Mouse (Mus musculus): ENCODE measurements around the gene Tmem14a.

DNA sequence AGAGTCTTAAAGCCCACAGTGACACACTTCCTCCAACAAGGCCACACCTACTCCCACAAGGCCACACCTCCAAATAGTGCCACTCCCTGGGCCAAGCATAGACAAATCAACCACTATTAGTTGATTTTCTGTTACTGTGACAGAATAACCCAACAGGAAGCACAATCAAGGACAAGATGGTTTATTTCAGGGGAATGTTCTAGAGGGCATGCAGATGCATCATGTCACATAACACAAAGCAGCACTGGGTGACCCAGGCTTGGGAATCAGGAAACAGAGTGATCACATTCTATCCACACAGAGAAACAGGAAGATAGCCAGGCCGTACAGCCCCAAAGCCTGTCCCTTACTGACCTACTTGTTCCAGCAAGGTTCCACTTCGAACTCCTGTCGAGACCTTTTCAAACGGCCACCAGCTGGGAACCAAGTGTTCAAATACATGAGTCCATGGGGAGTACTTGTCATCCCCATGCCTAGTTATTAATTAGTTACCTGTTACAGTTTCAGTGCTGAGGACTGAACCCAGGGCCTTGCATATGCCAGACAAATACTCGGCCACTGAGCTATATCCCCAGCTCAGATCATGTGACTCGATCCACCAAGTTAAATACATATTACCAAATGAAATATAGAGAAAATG lies 9.5 kb downstream of the Tmem14a start:
- TF ChIP-seq CTCF (IDR thresholded peaks at IDR 0.05; ENCODE audit: control insufficient read depth, insufficient read depth, low read length) (no peak), POLR2A (IDR thresholded peaks at IDR 0.05; ENCODE audit: borderline replicate concordance, control insufficient read depth, low read depth, low read length) (no peak)

Measured in bone marrow, adult 2 months (tissue).